Mouse (Mus musculus): ENCODE measurements around the gene Arfip1.
"Not testable (repeated sequence)": the region's sequence is repeated elsewhere in the genome, so short reads cannot be mapped to it uniquely, and the experiment has no call there.

The Arfip1 gene

GRCm38 (mm10) chr3:84569587-84569986 lies 12.8 kb downstream of the Arfip1 start:
- DNase-seq, result no peak

- peak; percentile 58 for DNase-seq
Measured at GRCm38 (mm10) chr3:84568540-84568939, 13.9 kb downstream of the Arfip1 start.

GRCm38 (mm10) chr3:84563415-84563814 lies 19.0 kb downstream of the Arfip1 start:
- DNase-seq, result no peak

GRCm38 (mm10) chr3:84562911-84563310 lies 19.5 kb downstream of the Arfip1 start:
- not testable (repeated sequence) for DNase-seq

GRCm38 (mm10) chr3:84558301-84558700 lies 24.1 kb downstream of the Arfip1 start:
- no peak for DNase-seq

GRCm38 (mm10) chr3:84555780-84556179 lies 26.6 kb downstream of the Arfip1 start:
- no peak for DNase-seq

GRCm38 (mm10) chr3:84547177-84547576 lies 35.2 kb downstream of the Arfip1 start:
- no peak for DNase-seq

- peak; percentile 61 for DNase-seq
Measured at GRCm38 (mm10) chr3:84542450-84542849, 40.0 kb downstream of the Arfip1 start.

- no peak for DNase-seq
Measured at GRCm38 (mm10) chr3:84541881-84542280, 40.5 kb downstream of the Arfip1 start.

- DNase-seq, result no peak
Measured at GRCm38 (mm10) chr3:84540640-84541039, 41.8 kb downstream of the Arfip1 start.

- DNase-seq, result no peak
Measured at GRCm38 (mm10) chr3:84536987-84537386, 45.4 kb downstream of the Arfip1 start.

- DNase-seq, result no peak
Measured at GRCm38 (mm10) chr3:84533227-84533626, 49.2 kb downstream of the Arfip1 start.

GRCm38 (mm10) chr3:84529021-84529420 lies 53.4 kb downstream of the Arfip1 start:
- peak; percentile 40 for DNase-seq

- peak; percentile 51 for DNase-seq
Measured at GRCm38 (mm10) chr3:84524952-84525351, 57.5 kb downstream of the Arfip1 start.

- DNase-seq, result no peak
Measured at GRCm38 (mm10) chr3:84516163-84516562, 66.3 kb downstream of the Arfip1 start.

- no peak for DNase-seq
Measured at GRCm38 (mm10) chr3:84512774-84513515, 69.5 kb downstream of the Arfip1 start.

- DNase-seq, result no peak
Measured at GRCm38 (mm10) chr3:84505193-84505592, 77.2 kb downstream of the Arfip1 start.

GRCm38 (mm10) chr3:84504291-84504690 lies 78.1 kb downstream of the Arfip1 start:
- no peak for DNase-seq

GRCm38 (mm10) chr3:84502101-84502500 lies 80.3 kb downstream of the Arfip1 start:
- DNase-seq, result no peak

GRCm38 (mm10) chr3:84500491-84500890 lies 81.9 kb downstream of the Arfip1 start:
- no peak for DNase-seq

- no peak for DNase-seq
Measured at GRCm38 (mm10) chr3:84497718-84498117, 84.7 kb downstream of the Arfip1 start.

GRCm38 (mm10) chr3:84492657-84493056 lies 89.8 kb downstream of the Arfip1 start:
- no peak for DNase-seq

GRCm38 (mm10) chr3:84492148-84492547 lies 90.3 kb downstream of the Arfip1 start:
- no peak for DNase-seq

- DNase-seq, result peak; percentile 41
Measured at GRCm38 (mm10) chr3:84488716-84489115, 93.7 kb downstream of the Arfip1 start.

- no peak for DNase-seq
Measured at GRCm38 (mm10) chr3:84484891-84485290, 97.5 kb downstream of the Arfip1 start.

Data from cerebellum, adult 9-10 months (tissue).